Mouse (Mus musculus): Measurements from ENCODE around the gene Gipc2. TPM values are rescaled to one million over a fixed set of nuclear protein-coding genes. Genes with fewer than 3 reads are reported as not detected.

Gene Gipc2
- polyA plus RNA-seq (2015; fragmentation: Nextera tagmentation; extraction: Ambion mirVana): 0.96 and 1.4 TPM in 2 replicates

GRCm38 (mm10) chr3:152166099-152166423, at the start of gene Gipc2:
Gipc2 (minus strand) TSS chr3:152166230.

GRCm38 (mm10) chr3:152209967-152210634, 44.1 kb upstream of the Gipc2 start, which contains the start of the genes Dnajb4 and Fubp1:
Dnajb4 (minus strand) TSS chr3:152210302.
Fubp1 (plus strand) TSS chr3:152210422.

Other genes starting within 250 kb of the Gipc2 start
- gene Dnajb4, start 44.1 kb upstream of the Gipc2 start, polyA plus RNA-seq (2015; fragmentation: Nextera tagmentation; extraction: Ambion mirVana): 37.7 and 39.0 TPM in 2 replicates
- 112 and 113 TPM in 2 replicates for gene Fubp1, start 44.2 kb upstream of the Gipc2 start, polyA plus RNA-seq (2015; fragmentation: Nextera tagmentation; extraction: Ambion mirVana)
- 6.4 and 6.5 TPM in 2 replicates for gene Nexn, start 100.1 kb upstream of the Gipc2 start, polyA plus RNA-seq (2015; fragmentation: Nextera tagmentation; extraction: Ambion mirVana)
- 4.2 and 6.2 TPM in 2 replicates for gene Miga1, start 174.2 kb upstream of the Gipc2 start, polyA plus RNA-seq (2015; fragmentation: Nextera tagmentation; extraction: Ambion mirVana)
- gene Usp33, start 180.2 kb upstream of the Gipc2 start, polyA plus RNA-seq (2015; fragmentation: Nextera tagmentation; extraction: Ambion mirVana): 22.5 and 23.1 TPM in 2 replicates
- 20.3 and 25.0 TPM in 2 replicates for gene Zzz3, start 229.2 kb upstream of the Gipc2 start, polyA plus RNA-seq (2015; fragmentation: Nextera tagmentation; extraction: Ambion mirVana)

All from spleen, postnatal 0 days (tissue).